Mouse (Mus musculus) liver, adult (tissue): ENCODE measurements around the gene Il9r.

Experiments used
- GATA4 ChIP-seq: IDR thresholded peaks from 2 replicates; pipeline ENCODE4 v1.6.1; 2014; ENCODE audit warnings: mild to moderate bottlenecking, low read length; ENCODE audit not compliant: insufficient replicate concordance

The Il9r gene

DNA sequence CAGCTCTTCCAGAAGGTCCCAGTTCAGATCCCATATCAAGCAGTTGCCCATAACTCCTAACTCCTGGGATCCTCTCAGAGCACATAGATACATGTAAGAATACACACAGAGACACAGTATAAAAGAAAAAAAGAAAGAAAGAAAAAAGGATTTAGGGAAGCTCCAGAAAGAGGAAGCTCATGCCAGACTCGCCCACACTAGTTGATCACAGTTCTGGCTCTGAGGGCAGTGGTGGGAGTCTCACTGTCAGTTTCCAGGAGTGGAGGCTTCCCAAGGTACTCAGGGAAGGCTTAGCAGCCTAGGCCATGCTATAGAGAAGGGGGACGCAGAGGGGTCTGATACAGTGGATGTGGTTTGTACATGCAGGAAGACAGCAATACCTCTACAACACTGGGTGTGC, 31.0 kb upstream of the Il9r start:
- no peak for TF ChIP-seq GATA4

DNA sequence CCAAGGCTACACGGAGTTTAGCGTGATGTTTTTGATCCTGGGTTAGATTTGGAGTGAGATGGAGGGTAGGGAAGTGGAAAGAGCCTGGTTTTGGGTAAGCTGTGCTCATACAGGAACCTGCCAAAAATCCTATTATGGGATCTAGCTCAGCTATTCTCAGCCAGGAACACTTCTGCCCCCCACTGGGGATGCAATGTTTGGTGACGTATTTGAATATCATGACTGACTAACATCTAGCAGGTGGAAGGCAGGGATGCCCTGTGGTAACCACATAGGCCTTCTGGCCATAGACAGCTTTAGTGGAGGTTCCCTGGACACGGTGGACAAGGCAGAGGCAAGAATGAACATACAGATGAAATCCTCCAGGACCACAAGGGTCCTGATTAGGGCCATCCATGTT, 30.1 kb upstream of the Il9r start:
- TF ChIP-seq GATA4: no peak

GRCm38 (mm10) chr11:32228292-32228845, 28.3 kb upstream of the Il9r start:
- TF ChIP-seq GATA4: no peak

- TF ChIP-seq GATA4: no peak
Observed at GRCm38 (mm10) chr11:32227555-32227954, 27.5 kb upstream of the Il9r start.

DNA sequence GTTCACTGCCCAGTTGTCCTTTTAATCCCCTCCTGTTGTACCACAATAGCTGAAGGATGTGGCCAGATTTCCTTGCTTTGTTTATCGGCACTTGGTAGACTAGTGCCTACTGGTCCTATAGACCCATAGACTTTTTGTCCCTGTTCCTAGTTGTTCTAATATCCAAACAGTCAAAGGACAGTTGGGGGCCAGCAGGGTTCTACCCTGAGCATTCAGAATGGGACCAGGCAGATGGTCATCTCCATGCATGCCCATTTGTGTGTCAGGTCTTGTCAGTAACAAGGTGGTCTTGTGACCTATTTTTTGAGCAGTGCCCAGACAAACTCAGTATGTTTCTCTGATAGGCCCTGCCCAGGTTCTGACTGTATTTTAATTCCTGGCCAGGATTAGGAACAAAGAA, 27.0 kb upstream of the Il9r start:
- TF ChIP-seq GATA4: no peak

DNA sequence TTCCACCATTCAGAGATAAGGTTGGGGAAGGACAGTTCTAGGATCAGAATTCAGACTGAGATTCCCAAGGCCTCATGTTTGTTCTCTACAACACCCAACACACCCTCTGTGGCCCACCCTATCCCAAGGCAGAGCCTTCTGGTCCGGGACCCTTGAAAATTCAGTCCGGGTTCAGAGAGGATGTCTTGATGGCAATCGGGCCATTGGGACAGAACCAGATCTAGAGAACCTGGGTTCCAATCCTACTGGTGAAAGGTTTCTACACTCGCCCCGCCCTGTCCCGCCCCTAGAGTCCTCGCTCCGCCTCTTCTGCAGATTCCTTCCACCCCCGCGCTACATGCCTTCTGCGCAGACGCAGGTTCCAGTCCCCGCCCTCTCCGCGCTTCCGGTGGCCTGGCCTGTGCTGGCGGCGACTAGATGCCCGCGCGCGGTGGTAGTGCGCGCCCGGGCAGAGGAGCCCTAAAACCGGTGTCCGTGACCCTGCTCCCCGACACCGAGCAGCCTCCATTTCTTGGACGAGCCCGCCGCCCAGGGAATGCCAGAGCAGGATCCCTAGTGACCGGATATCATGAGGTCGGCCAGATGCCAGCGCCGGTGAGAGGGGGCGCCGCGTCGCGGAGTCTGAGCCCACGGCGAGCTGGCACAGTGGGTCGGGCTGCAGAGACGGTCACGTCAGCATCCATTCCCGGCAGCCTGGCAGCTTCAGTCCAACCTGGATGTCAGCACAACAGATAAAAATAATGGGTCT, 26.2 kb upstream of the Il9r start, which contains the start of gene Mpg:
Gene Mpg (plus strand): TSS at position 382 of the 748 bp plus-strand sequence.
- TF ChIP-seq GATA4: no peak; the same call in 1 of the 2 replicates

DNA sequence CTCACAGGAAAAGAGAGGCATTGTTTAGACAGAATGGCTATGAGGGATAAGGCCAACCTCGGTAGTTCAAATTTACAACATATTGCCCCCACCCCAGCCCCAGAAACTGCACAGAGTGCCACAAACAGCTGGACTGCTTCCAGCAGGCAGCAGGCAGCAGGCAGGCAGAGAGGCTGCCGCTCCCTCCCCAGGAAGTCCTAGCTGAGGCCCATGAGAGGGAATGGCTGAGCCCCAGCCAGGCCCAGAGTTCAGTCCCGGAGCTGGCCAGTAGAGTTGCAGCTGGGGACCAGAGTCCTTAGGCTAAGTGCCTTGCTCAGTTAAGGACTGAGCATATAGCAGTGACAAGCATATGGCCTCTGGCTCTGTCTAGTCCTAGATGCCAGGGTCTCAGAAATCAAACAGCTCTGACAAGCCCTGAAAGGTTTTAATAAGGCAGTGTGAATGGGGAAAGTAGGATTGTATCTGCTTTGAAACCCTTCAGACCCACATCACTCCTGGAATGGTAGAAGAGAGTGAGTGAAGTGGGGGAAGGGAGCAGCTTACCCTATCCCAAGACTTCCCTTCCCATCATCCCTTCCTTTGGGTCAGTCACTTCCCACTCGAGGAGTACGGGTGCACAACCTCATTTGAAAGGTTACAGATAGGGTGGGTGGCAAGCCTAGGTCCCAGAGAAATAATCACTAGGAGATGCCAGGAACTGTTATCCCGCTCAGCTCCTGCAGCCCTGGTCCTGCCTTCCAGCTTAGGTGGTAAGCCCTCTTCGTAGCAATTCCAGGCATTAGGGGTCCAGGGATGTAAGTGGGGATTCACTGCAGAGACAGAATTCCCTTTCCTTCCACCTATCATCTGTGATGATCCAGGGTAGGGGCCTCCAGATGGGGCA, 25.4 kb upstream of the Il9r start:
- no peak for TF ChIP-seq GATA4

GRCm38 (mm10) chr11:32224468-32225139, 24.5 kb upstream of the Il9r start:
- no peak for TF ChIP-seq GATA4

- no peak for TF ChIP-seq GATA4
Observed at GRCm38 (mm10) chr11:32223297-32223967, 23.4 kb upstream of the Il9r start.

GRCm38 (mm10) chr11:32222570-32223194, 22.6 kb upstream of the Il9r start:
- no peak for TF ChIP-seq GATA4

GRCm38 (mm10) chr11:32221951-32222409, 21.9 kb upstream of the Il9r start, which contains the start of gene Rhbdf1:
Gene Rhbdf1, minus strand, starts transcription at chr11:32222300.
- TF ChIP-seq GATA4: no peak

DNA sequence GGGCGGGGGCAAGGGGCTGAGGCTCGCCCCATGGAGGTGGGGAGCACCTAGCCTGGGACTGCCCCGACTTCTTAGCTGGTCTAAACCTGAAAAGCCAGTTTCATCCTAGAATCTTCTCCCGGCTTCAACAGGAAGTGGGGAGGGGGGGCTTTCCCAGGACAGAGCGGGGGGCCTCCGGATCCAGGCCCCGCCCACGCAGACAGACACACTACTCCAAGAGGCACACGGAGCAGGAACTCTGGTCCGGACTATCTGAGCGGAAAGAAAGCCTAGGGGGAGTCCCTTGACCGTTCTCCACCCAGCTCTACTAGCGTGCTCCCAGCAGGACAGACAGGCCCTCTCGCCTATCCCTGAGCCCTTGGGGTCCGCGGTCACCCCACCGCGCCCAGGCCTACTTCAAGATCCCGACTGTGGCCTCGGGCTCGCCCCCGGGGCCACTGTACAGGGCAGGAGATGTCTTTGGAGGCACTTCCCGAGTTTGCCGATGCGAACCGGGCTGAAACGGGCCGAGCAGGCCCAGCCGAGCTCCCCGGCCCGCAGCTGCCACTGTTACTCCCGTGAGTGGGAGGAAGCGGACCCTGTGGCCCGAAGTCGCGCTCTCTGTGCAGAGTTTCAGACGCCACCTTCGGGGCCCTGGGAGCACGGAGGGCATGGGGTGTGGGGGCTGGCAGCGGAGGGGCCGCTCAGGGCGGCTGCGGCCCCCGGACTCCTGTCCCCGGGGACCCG, 21.3 kb upstream of the Il9r start:
- TF ChIP-seq GATA4: no peak; the same call in 1 of the 2 replicates

DNA sequence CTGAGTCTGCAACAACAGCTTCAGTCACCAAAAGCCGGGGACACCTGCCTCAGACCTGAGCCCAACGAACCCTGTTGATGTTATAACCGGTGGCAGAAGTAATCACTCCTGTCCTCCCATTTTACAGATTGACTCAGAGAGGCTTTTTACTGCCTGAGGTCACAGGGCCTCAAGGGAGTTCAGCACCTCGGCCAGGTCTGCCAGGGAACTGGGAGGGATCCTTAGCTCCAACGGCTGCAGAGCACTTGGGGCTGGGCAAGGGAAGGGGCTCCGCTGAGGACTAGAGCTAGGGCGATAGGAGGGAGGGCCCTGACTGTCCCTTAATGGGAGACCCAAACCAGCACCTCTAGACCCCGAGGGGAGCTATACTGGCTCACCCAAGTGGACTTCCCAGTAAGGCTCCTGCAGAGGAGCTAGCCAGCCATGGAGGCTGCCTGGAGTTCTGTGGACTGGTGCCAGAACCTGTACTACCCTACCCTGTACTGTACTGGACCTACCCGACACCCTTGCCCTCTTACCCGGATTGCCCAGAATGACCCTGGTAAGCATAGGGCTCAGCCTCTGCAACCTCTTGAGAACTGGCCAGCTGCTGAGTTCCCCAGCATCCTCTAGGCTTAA, 20.6 kb upstream of the Il9r start:
- TF ChIP-seq GATA4: no peak

DNA sequence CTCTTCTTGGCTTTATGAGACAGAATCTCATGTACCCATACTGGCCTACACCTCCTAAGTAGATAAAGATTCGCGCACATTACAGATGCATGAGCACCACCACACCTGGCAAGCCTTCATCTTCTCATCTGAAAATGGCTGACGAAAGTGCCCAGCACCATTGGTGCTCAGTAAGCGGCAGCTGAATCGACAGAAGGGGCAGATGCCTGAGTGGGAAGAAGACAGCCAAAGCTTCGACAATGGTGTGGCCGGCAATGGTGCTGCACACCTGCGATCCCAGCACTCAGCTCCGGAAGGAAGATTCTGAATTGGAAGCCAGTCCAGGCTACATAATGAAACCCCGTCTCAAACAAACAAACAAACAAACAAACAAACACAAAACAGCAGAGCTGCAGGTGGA, 19.2 kb upstream of the Il9r start:
- TF ChIP-seq GATA4: no peak
